Mouse (Mus musculus): ENCODE data around the gene Adamts5. TPM values are rescaled to one million over a fixed set of nuclear protein-coding genes. Genes with fewer than 3 reads are reported as not detected.

Gene Adamts5
- total RNA-seq, 2 experiments from 2014 or later: 10.0 to 10.3 TPM

GRCm38 (mm10) chr16:85822330-85822916 lies 79.2 kb downstream of the Adamts5 start:
- no peak for DNase-seq

- no peak for DNase-seq
These were observed 81.7 kb downstream of the Adamts5 start for GRCm38 (mm10) chr16:85819808-85820458.

GRCm38 (mm10) chr16:85814116-85814515 lies 87.5 kb downstream of the Adamts5 start:
- no peak for DNase-seq

GRCm38 (mm10) chr16:85807626-85808025 lies 94.0 kb downstream of the Adamts5 start:
- peak; percentile 78 for DNase-seq

GRCm38 (mm10) chr16:85807072-85807471 lies 94.6 kb downstream of the Adamts5 start:
- DNase-seq: peak; percentile 72

Other genes starting within 250 kb of the Adamts5 start
- 10 to 100 TPM; 17.9 to 47.6 TPM for gene Adamts1, start 98.7 kb downstream of the Adamts5 start, total RNA-seq (2021)

All from adrenal gland, postnatal 10 days (tissue).